Mouse (Mus musculus) heart, adult 18-20 months (tissue): ENCODE measurements around the gene M6pr. TPM values are rescaled to one million over a fixed set of nuclear protein-coding genes. Genes with fewer than 3 reads are reported as not detected.
"Not testable (repeated sequence)": the region's sequence is repeated elsewhere in the genome, so short reads cannot be mapped to it uniquely, and the experiment has no call there.

Experiments
- DNase-seq, 2 experiments: peaks; one replicate each; pipeline ENCODE4 v3.0.0; 2021 to 2022; ENCODE audit warnings: mixed read lengths in 1 of 2
- total RNA-seq, 2 experiments: library from RNA; stranded (reverse); gene quantifications; 2 replicates each; pipeline ENCODE4 v1.2.3; 2021

Gene M6pr
- total RNA-seq, 2 experiments from 2014 or later, result 42.5 to 45.6 TPM

DNA sequence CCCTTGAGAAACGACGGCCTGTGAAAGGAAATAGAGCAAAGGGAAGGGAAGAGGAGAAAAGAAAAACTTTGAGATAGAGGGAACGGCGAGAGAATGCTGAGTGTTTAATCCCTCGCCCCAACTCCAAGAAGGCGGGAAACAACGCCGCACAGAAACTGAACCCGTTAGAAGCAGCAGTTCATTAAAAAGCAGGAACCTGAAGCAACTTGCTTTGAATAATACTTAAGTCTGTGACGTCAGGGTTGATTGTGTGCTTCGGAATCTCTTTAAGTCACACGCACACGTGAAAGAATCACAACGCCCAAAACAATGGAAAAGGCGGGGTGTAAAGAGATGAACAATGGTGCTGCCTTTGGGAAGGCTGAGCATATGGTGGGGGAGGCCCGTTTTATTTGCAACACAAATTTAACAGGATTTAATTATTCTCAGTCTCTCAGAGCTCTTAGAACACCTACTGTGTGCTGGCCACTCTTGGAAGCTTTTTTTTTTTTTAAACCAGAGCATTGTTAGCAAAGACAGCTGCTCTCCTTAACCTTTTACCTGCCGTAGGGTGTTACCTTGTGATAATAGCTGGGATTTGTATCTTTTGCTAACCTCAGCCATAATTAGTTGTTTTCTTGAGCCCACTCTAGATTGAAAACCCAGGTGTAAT lies 32.0 kb downstream of the M6pr start, which contains the start of gene Phc1:
TSS of gene Phc1 (minus strand) at position 213 of the 652 bp plus-strand sequence.
- DNase-seq, result peak in 1 of 2 experiments; percentile 18

DNA sequence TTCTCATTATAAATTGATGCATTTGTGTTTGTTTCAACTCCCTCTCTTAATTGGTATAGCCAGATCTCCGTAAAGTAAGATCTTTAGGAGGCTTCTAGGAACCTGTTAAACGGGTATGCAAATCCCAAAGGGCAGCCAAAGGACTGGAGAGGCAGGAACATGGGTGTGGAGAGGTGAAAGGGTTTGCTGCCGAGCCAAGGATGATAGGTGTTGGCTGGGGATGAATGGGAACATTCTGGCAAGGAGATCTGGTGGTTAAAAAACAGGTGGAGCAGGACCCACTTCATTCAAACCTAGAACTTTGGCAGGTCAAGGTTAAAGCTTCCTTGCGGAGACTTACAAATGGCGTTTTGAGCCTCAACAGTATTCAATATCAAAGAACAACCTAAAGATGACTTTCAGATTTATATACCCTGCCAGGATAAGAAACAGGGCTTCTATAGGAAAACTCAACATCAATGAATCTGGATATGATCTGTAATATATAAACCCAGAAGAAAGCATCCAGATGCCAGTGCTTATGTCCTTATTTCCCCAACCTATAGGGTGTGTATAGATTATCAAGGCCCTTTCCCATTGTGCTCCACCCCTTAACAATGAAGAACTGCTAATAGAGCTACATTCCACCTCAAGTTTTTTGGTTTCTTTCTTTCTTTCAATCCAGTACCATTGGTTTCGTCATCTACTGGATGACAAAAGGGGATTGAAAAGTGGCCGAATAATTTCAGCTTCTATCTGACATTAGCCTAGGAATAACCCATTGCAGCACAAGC lies 32.7 kb downstream of the M6pr start:
- DNase-seq, result no peak

GRCm38 (mm10) chr6:122342125-122342524 lies 33.6 kb downstream of the M6pr start:
- no peak for DNase-seq

GRCm38 (mm10) chr6:122343719-122344118 lies 35.2 kb downstream of the M6pr start:
- DNase-seq, result no peak

DNA sequence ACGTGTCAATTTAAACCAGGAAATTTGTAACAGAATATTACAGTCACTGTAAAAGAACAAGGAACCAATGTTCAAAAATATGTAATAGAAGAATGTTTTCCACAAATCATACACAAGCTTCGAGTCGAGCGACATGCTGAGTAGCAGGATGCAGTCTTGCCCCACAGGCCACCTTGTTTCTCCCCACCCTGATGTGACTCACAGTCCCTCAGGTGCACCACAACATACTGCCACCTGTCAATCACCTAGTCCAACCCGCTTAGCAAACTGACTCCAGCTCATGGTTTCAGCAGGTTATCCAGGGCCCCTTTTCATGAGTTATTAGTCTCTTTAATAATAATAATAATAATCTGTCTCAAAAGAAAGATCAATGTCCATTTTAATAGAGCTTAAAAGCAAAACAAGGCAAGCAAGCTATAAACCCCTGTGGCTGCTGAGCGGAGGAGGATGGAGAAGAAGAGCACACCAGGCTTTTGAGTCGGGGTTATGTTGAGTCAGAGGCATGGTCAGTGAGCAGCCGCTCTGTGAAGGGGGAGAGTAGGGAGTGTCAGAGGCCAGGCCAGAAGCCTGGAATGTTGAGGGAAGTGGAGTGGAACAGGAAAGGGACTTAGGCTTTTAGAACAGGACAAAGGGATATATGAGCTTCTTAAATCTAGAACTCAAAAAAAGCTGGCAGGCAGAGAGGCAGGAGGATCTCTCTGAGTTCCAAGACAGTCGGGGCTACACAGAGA lies 36.0 kb downstream of the M6pr start:
- DNase-seq, result no peak

GRCm38 (mm10) chr6:122345731-122346130 lies 37.2 kb downstream of the M6pr start:
- DNase-seq, result peak in 1 of 2 experiments; percentile 12

GRCm38 (mm10) chr6:122346399-122346798 lies 37.9 kb downstream of the M6pr start:
- DNase-seq, result no peak

GRCm38 (mm10) chr6:122347326-122347725 lies 38.8 kb downstream of the M6pr start:
- DNase-seq, result not testable (repeated sequence)

DNA sequence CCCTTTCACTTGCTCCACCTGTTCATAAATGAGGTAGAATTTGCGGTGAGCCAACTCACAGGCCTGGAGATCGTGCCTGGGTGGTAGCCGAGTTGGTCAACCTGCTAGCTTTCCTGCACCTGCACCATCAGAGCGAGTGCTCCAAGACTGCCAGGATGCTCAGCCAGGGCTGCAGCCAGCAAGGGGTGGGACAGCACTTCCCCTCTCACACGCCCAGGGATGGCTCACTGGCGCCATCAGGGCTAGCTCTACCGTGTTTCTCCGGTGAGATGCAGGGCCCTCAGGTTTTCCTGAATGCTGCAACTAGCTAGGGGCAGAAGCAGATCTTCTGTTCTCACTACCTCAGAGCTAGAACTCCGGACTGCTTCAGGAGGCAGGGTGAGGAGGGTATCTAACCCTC lies 47.4 kb downstream of the M6pr start:
- no peak for DNase-seq

- DNase-seq, result no peak
Measured at GRCm38 (mm10) chr6:122357089-122357488, 48.6 kb downstream of the M6pr start.

DNA sequence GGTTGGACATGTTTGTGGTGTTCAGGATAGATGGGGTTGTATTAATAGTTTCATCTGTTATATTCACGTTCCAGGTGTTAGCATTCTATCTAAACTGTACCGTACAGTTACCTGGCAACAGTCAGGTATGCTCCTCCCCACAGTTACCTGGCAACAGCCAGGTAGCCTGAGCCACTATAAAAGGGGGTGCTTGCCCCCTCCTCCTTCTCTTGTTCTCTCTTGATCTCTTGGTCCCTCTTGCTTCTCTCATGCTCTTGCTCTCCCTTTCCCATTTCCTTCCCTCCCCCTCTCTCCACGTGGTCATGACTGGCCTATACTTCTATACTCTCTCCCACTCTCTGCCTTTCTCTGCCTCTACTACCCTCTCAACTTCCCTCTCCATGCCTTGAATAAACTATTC lies 57.2 kb downstream of the M6pr start:
- DNase-seq, result no peak

- no peak for DNase-seq
Measured at GRCm38 (mm10) chr6:122366287-122366686, 57.8 kb downstream of the M6pr start.

DNA sequence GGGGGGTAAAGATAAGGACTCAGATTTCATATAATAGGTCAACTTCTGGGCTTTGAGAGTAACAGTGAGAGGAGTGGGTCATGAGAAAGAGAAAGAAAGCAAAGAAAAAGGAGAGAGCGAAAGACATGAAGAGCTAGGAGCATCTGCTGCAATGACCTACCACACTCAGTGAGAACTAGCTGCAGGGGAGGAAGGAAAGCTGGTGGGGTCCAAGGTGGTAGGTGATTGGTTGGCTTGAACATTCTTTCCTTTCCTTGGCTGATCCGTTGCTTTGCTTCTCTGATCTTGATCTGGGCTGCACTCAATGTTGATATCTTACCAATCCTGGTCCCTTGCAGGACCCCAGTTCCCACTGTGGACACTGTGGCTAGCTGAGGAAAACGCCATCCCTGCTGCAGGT lies 58.5 kb downstream of the M6pr start:
- no peak for DNase-seq

Other genes starting within 250 kb of the M6pr start
- under 1 TPM in 1 of 2 experiments, not detected in 1; 0.25 TPM for gene Klrg1, start 25.8 kb upstream of the M6pr start, total RNA-seq
- gene Phc1, start 31.8 kb downstream of the M6pr start, total RNA-seq, result 10 to 100 TPM; 17.8 to 18.6 TPM
- gene Rimklb, start 190.0 kb downstream of the M6pr start, total RNA-seq, result under 1 TPM in 1 of 2 experiments, not detected in 1; 0.33 TPM
- gene Mfap5, start 197.1 kb downstream of the M6pr start, total RNA-seq, result 10 to 100 TPM; 18.1 to 19.6 TPM
- not detected for gene Aicda, start 245.1 kb downstream of the M6pr start, total RNA-seq